Mouse (Mus musculus) c-Kit-negative CD71-positive TER-119-positive erythroid progenitor cells, embryonic 14.5 days (primary cell): ENCODE measurements around the gene Ttc27.
A peak's percentile ranks its signal among the peaks of the same experiment; 100 is the strongest.
"Not testable (repeated sequence)": the region's sequence is repeated elsewhere in the genome, so short reads cannot be mapped to it uniquely, and the experiment has no call there.

Source experiments
- DNase-seq: peaks from one replicate; pipeline ENCODE4 v3.0.0-alpha.2; 2013; ENCODE audit warnings: low read depth, low spot score

The Ttc27 gene

DNA sequence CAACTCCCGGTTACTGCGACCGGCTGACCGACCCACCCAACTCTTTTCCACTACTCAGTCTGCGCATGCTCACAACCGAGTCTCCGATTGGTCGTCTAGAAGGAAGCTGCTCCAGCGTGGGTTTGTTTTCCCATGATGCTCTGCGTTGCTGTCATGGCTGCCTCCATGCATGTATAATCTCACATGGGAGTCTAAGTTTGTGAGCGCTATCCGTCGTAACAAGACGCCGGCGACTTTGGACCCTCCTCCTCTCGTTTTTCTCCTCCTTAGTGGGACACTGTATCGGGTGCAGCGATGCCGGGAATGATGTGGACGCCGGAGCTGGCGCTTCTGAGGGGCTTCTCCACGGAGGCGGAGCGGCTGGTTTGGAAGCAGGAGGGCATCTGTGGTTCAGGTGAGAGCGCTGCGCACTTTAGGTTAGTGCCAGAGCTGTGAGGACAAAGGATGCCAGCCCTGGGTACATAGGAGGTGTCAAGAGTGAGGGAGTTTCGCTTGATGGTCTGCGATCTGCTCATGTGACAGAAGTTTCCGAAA is at the start of gene Ttc27:
Ttc27 (plus strand) TSS at position 115 of the 534 bp plus-strand sequence.
- DNase-seq = peak; percentile 98

DNA sequence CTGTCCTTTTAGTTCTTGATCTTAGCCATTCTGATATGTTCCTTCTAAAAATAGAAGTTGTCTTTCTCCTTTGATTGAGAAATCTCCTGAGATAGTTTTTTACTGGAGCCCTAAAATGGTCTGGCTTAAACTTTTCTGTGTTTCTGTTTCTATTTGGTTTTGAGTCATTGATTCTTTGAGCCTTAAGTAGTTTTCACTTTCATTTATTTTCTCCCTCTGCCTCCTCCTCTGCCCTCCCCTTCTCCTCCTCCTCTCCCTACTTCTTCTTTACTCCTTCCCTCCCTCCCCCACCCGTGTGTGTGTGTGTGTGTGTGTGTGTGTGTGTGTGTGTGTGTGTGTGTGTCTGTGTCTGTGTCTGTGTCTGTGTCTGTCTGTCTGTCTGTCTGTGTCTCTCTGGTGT is 49.5 kb upstream of the Ttc27 start:
- no peak for DNase-seq

DNA sequence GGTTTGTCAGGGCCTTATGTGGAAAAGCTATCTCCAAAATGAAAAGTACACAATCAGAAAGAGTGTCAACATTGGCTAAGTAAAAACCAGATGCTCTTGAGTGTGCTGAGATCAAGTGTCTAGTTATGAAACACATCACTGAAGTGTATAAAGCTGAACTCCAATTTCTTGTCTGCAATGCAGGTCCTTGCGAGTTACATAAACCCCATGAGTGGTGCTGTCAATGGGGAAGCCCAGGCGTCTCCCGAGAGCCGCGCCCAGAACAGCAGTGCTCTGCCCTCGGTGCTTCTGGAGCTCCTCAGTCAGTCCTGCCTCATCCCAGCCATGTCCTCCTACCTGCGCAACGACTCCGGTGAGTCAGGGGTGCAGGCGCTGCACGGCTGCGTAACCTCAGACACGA is 47.5 kb upstream of the Ttc27 start:
- no peak for DNase-seq

DNA sequence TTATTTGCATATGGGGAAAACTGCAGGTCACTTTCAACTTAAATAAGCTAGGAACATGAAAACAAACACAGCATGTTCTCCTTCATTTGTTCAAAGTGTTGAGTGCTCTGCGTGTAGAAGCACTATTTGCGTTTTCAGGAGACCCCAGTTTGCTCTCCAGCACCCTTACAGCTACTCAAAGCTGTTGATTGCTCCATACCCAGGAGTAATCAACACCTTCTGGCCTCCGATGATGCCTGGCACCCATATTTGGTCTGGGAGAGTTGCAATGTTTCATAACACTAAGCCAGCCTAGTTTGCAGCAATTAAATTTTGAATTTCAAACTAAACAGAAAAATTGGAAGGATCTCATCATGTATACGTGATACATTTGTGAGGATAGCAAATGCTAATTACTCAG is 45.1 kb upstream of the Ttc27 start:
- DNase-seq = no peak

DNA sequence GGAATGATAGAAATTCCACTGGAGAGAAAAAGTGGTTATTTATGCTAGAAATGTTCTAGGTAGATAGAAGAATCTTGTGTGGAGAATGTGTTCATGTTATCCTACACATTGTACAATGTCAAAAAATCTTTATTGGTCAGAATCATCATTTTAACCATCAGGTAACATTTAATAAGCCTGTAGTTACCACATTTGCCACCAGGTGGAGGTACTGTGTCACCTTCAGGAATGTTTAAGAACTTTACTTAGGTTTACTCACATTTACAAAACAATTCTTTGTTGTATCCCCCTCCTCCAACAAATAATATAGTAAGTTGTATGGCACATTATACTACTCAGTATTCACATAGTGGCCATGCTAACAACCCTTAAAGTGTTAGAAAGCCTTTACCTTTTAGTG is 44.3 kb upstream of the Ttc27 start:
- peak; percentile 36 for DNase-seq

DNA sequence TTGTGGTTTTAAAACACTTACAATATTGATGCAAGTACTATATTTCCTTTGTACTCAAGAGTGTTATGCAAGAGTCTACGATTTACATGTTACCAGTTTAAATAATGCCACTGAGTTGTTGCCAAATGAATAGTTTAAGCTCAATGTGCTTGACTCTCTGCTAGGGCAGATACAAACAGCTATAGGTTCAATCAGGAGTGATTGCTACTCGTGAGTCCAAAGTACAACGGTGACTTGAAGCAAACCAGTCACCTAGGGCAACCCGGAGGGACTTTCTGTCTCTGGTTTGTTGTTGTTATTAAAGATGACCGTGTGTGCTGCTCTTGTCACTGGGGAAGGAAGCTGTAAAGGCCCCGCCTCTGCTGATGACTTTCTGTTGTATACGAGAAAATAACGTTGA is 39.5 kb upstream of the Ttc27 start:
- no peak for DNase-seq

DNA sequence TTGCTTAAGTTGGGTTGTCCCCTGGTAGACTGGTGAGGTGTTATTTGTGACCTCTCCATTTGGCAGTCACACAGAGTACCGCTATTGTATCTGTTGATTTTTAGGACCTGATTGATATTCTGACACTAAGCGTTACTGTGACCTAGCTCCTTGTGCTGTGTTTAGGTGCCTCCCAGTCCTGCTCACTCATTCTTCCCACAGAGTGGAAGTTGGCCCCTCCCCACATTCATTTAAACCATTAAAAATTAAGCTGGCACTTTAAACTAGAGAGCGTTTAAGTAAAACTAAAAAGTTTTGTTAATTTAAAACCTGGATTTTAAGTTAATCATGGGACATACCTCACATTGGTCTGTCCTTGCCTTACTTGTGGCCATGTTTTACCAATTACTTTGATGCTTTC is 32.6 kb upstream of the Ttc27 start:
- DNase-seq = no peak

DNA sequence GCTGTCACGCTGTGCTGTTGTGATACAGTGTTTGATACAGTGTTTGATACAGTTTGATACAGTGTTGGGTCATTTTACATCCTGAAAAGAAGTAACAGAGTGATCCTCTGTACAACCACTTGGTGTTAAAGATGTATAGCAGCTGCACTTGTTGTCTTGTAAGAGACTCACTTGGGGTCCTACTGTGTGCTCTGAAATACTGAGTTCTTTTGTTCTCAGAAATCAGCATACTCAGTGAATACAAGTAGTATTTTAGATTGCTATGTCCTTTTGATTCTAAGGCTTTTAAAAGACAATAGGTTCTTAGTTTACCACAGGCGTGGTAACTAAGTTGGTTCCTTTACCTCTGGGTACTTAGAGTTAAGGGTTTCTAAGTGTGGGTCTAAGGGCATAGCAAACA is 29.0 kb upstream of the Ttc27 start:
- no peak for DNase-seq

DNA sequence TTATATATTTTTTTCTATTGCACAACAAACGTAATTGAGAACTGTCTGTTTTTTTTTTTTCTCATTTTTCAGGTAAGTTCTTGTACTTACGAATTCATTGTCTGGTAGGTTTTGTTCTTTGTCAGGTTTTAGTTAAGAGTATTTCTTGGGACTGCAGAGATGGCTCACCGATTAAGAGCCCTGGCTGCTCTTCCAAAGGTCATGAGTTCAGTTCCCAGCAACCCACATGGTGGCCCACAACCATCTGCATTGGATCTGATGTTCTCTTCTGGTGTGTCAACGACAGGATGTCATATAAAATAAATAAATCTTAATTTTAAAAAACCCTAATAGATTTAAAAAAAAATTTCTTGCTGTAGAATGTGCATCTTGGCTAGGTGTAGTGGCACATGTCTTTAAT is 28.1 kb upstream of the Ttc27 start:
- no peak for DNase-seq

DNA sequence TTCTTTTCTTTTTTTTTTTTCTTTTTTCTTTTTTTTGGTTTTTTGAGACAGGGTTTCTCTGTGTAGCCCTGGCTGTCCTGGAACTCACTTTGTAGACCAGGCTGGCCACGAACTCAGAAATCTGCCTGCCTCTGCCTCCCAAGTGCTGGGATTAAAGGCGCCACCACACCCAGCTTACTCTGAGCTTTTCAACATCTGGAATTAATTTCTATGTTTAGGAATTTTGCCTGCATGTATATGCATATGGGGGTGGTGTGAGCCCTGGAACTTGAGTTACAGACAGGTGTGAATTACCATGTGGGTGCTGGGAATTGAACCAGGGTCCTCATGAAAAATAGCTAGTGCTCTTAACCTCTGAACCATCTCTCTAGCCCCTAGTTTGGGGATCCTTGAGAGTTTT is 15.9 kb upstream of the Ttc27 start:
- not testable (repeated sequence) for DNase-seq

DNA sequence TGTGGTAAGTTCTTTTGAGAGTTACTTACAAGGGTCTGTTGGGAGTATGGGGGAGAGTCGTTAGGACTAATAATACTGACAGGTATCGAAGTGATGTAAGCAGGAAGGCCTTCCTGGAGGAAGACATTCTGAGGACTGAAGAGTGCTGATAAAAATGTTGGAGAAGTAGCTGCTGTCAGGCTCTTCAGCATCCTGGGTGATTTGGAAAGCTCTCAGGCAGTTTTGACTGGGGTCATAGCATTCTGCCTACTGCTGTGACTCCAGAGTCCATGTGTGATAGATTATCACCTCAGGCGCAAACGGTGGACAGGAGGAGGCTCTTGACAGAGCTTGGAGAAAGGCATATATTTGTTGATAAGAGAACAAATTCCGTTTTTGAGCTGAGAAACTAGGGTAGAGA is 12.1 kb upstream of the Ttc27 start:
- DNase-seq = no peak

DNA sequence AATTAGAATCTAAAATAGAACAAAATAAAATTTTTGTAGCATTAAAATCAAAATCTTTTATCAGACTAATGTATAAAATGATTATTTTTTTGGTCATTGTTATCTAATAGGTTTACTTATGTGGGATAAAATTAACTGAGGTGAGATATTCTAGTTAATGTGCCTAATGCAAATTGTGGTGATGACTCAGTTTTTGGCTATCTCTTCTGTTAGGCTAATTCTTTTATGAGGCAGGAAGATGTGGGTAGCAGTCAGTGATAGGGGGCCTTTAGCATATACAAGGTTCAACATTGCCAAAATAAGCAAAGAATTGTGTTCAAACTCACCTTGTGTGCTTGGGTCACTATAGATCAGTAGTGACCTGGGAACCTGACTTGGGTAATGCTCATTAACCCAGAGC is 10.9 kb upstream of the Ttc27 start:
- no peak for DNase-seq

DNA sequence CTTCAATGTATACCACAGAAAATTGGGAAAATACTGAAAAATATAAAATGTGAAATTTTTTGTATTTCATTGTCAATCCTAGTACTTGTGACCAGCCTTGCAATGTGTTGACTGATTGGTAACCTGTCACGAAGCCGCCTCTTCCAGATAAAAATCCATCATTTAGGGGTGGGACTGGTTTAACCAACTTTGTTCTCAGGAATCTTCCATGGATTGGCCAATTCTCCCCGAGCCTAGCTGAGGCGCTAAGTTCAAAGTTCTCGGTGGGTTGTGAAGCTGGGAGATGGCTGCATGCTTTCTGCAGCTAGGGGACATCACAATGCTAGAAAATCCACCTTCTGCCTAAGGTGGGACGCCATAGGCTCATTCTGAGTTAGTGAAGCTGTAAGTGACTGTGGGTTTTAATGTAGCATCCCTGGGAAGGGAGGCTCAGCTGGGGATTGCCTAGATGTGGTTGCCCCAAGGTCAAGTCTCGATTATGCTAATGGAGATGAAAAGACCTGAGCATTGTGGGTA is 9.8 kb upstream of the Ttc27 start:
- DNase-seq = no peak

DNA sequence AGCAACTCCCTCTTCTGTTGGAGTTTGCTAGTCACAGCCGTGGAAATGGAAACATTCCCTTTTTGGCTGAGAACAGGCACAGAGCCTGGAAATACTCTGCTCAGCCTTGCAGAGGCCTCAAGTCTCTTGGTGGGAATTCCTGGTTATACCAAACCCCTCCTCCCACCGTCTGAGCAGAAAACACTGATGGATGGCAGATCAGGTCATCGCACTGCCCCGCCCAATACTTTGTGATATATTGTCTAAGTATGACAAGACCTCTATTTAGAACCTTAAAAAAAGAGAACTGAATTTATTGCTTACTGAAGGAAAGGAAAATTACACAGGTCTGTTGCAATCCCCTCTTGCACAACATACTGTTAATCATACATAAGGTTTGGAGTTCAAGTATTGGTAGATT is 6.8 kb upstream of the Ttc27 start:
- no peak for DNase-seq

DNA sequence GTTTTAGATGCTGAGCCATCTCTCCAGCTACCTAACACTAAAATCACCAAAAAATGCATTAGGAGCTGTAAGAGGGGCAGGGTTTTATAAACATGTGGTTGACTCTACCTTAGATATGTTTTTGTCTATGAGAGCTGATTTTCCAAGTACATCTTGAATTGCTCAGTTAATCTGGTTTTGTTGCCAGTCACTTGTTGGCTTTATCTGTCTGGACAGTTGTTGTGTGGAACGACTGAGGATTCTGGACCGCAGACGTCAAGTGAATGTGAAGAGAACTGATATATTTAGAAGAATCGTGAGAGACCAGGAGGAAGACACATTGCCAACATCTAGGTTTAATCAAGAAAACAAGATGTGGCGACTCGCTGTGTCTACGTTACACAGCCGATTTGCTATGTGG is 5.9 kb upstream of the Ttc27 start:
- no peak for DNase-seq

DNA sequence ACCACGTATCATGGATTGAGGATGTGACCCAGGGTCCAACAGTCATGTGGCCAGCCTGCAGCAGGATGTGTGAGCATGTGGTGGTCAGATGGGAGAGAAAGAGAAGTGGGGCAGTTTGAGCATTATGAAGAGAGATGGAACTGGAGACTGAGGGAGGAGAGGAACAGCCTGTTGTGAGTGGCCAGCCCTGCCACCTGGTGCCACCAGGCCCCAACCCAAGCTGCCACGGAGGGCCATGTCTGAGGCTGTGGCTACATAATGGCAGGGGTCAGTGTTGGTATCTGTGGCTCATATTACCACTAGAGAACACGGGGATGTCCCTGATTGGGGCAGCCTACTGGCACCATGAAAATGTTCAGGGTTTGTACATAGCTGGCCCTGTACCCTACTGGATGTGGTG is 2.4 kb upstream of the Ttc27 start:
- no peak for DNase-seq

DNA sequence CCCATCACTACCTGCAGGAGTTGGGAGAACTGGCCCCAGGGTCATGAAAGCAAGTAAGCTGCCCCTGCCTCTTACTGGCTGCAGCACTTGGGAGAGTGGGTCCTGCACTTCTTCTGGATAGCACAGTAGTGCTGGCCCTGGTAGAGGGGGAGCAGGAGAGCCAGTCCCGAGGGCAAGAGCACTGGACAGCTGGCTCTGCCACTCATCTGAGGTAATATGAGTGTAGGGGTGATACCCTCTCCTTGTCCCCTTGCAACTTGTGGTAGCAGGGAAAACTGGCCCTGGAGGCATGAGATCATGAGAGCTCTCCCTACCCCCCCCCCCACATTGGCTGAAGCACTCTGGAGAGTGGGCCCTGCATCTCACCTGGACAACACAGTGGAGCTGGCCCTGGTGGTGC is 1.8 kb upstream of the Ttc27 start:
- no peak for DNase-seq

DNA sequence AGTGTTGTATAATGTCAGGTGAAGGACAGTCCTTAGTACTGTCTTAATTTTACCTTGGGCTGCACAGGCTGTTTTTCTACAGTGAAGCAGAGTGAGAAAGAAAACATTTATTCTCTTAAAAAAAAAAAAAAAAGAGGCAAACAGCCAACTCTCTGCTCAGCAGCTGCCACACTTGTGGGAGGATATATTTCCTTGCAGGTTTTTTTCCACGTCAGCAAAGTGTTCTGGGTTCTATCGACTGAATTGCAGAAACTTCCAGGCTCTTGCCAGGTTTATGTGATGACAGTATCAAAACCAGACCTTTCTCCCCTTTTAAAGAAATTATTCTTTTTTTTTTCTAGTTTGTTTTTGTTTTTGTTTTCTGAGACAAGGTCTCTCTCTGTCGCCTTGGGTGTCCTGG is 889 bp upstream of the Ttc27 start:
- DNase-seq = no peak

DNA sequence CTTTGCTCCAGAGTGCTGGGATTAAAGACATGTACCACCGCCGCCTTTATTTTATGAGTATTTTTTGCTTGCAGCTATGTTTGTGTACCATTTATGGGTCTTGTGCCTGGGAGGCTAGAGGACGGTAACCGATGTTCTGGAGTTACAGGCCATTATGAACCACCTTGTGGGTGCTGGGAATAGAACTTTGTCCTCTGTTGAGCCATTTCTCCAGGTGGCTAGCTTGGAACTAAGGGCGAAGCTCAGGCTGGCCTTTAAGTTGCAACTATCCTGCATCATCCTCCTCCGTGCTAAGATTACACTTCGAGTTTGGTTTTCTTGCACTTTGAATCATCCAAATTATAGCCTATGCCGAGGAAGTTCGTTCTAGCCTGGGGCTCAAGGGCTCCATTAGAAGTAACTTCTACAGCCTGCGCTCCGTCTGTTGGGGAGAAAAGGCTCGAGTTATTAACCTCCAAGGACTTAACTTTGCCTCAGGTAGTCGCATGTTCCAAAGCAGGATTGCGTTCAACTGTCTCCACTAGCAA is 378 bp upstream of the Ttc27 start:
- DNase-seq = no peak

DNA sequence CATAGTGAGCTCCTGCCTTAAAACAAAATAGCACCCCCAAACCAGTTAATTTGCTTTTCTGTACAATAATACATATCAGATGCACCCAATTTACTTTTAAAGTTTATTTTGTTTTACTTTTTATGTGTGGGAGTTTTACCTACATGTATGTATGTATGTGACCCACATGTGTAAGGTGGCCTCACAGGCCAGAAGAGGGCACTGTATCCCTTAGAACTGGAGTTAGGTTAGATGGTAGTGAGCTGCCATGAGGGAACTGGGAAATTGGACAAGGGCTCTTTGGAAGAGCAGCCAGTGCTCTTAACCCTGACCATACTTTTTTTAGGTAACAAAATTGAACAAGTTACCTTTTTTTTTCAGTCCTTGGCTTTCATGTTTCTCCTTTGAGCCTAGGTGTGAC is 15.3 kb downstream of the Ttc27 start:
- DNase-seq = no peak

DNA sequence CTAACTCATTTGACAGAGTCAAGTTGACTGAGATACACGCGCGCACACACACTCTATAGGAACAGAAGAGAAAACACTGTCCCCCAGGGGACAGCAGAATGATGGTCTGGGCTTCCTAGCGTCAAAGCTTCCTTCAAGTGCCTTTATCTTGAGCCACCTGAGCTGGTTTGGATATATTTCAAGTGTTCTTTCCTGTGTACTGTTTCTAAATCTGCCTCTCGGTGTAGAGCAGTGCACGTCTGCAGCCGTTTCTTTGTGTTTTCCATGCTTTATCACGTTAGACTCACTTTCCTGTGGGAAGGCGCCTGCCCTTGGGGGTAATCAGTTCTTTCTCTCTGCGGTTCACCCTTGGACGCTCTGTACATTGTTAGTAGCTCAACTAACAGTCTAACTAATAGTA is 17.9 kb downstream of the Ttc27 start:
- DNase-seq = no peak

DNA sequence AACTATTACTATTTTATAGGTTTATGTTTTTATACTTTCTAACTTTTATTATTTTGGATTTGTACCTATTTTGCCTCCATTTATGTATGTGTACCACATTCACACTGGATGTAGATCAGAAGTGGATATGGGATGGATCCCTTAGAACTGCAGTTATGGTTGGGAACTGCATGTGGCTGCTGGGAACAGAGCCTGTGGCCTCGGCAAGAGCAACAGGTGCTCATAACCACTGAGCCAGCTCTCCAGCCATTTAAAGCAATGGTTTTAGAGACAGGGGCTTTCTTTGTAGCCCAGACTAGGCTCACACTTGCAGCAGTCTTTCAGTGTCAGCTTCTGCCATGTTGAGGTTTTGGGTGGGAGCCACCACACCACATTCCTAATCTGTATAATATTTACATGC is 32.1 kb downstream of the Ttc27 start:
- DNase-seq = no peak

DNA sequence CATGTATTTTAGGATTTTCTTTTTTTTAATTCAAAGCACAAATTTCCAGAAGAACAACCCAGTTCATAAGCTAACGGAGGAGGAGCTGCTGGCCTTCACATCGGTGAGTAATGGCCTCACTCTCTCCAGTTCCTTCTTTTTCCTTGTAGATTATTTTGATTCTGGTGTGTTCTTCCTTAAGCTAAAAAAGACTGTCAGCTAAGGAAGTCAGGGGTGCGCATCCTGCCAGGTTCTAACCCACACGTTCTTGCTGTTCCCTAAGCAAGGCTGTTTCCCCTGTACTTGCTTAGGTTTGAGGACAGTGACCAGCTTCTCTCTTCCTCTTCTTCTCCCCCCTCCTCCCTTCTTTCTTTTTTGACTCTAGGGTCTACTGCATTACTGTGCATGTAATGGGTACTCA is 33.5 kb downstream of the Ttc27 start:
- no peak for DNase-seq
